Mouse (Mus musculus) neural tube, embryonic 14.5 days (tissue): Measurements from ENCODE around the gene Csde1. TPM values are rescaled to one million over a fixed set of nuclear protein-coding genes. Genes with fewer than 3 reads are reported as not detected.

Source experiments
- ATAC-seq: fragments of 200-750 bp; cut with Nextera tagmentation; 2 replicates; pipeline ENCODE4 v1.8.0; 2017; ENCODE audit warnings: low read depth, mild to moderate bottlenecking, moderate TSS enrichment, moderate library complexity
- H3K27ac ChIP-seq: fragments of 300-500 bp; sonication (generic); 2 replicates; pipeline ENCODE4 v1.5.1; 2014; ENCODE audit warnings: low read depth, mild to moderate bottlenecking, control low read depth, low read length, moderate library complexity, mixed read lengths
- H3K27me3 ChIP-seq: fragments of 300-500 bp; sonication (generic); 2 replicates; pipeline ENCODE4 v1.6.1; 2014; ENCODE audit warnings: low read length; ENCODE audit not compliant: control insufficient read depth, insufficient read depth
- H3K36me3 ChIP-seq: fragments of 300-500 bp; sonication (generic); 2 replicates; pipeline ENCODE4 v1.6.1; 2014; ENCODE audit warnings: low read length, mixed read lengths; ENCODE audit not compliant: control insufficient read depth, insufficient read depth
- H3K4me1 ChIP-seq: fragments of 300-500 bp; sonication (generic); 2 replicates; pipeline ENCODE4 v1.6.1; 2014; ENCODE audit warnings: low read length; ENCODE audit not compliant: control insufficient read depth, insufficient read depth
- H3K4me2 ChIP-seq: fragments of 300-500 bp; sonication (generic); 2 replicates; pipeline ENCODE4 v1.6.1; 2014; ENCODE audit warnings: mild to moderate bottlenecking, low read depth, low read length, control low read depth
- H3K4me3 ChIP-seq: fragments of 300-500 bp; sonication (generic); 2 replicates; pipeline ENCODE4 v1.5.1; 2014; ENCODE audit warnings: low read depth, low read length, control low read depth, mixed read lengths
- H3K9ac ChIP-seq: fragments of 300-500 bp; sonication (generic); replicated peaks from 2 replicates; pipeline ENCODE4 v1.6.1; 2014; ENCODE audit warnings: low read depth, mild to moderate bottlenecking, control low read depth, low read length, mixed read lengths
- H3K9me3 ChIP-seq: fragments of 300-500 bp; sonication (generic); 2 replicates; pipeline ENCODE4 v1.6.1; 2016; ENCODE audit warnings: low read length; ENCODE audit not compliant: control insufficient read depth
- WGBS: fragments of 180-500 bp; shearing (Covaris S2); extraction: QIAGEN DNeasy Blood & Tissue Kit; methylation state at CpG from one replicate; pipeline ENCODE4 v1.1.7; 2014; 5-methylcytosine and 5-hydroxymethylcytosine counted together
- polyA plus RNA-seq: library from polyadenylated mRNA; unstranded; fragments of >200 nt; fragmentation: Nextera tagmentation; extraction: Ambion mirVana; gene quantifications from 2 replicates; pipeline ENCODE4 v1.2.1, GENCODE M21; 2014

Csde1 gene
- polyA plus RNA-seq, 1 experiment from 2014 or later = 498 TPM

DNA sequence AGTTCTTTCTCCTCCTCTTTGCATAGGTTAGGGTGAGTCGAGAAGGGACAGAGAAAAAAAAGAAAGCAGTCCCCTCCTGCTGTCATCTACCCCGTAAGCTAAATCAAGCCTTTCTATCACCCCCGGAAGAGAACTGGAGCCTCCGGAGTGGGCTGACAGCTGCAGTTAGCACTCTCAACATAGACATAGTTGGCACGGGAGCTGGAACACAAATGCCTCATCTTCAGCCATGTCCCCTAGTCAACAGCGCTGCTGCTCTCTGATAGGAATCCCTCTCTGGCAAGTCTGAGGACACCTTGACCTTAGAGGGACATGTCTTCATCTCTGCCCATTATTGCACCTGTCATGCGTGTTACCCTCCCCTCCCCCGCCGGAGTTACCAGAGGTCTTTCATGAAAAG, 59.1 kb downstream of the Csde1 start:
- Histone ChIP-seq H3K4me1 (no peaks in the 10 kb centered on the region), H3K27ac (no peak overlapping the region), H3K36me3 (no peaks in the 10 kb centered on the region), H3K4me2 (no peak overlapping the region), H3K9ac (no peak overlapping the region), H3K27me3 (no peaks in the 10 kb centered on the region), H3K4me3 (no peak overlapping the region), H3K9me3 (no peaks in the 10 kb centered on the region)
- WGBS = 82% methylated on average over 9 of the region's 9 CpGs
- no peak for ATAC-seq

DNA sequence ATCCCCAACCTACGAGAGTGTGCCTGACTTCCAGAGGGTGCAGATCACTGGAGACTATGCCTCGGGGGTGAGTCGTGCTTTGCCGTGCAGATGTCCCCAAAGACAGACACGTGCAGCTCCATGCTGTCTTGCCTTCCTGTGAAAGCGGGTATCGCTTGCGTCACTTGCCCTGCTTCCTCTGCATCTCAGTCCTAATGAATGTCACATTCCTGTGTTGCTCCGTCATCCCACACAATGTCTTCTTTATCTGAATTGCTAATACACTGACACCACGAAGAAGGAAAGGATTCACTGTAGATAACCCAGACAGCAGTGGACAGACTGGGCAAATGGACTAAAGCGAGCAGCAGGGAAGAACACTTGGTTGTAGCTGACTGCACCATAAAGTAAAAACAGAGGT, 60.8 kb downstream of the Csde1 start:
- H3K4me1 ChIP-seq = no peaks in the 10 kb centered on the region
- H3K4me2 ChIP-seq = no peak overlapping the region
- H3K27ac ChIP-seq = no peak overlapping the region
- WGBS = 62% methylated on average over 11 of the region's 11 CpGs
- H3K27me3 ChIP-seq = no peaks in the 10 kb centered on the region
- H3K36me3 ChIP-seq = no peaks in the 10 kb centered on the region
- H3K9me3 ChIP-seq = no peaks in the 10 kb centered on the region
- no peak overlapping the region for H3K9ac ChIP-seq
- ATAC-seq = no peak
- no peak overlapping the region for H3K4me3 ChIP-seq

DNA sequence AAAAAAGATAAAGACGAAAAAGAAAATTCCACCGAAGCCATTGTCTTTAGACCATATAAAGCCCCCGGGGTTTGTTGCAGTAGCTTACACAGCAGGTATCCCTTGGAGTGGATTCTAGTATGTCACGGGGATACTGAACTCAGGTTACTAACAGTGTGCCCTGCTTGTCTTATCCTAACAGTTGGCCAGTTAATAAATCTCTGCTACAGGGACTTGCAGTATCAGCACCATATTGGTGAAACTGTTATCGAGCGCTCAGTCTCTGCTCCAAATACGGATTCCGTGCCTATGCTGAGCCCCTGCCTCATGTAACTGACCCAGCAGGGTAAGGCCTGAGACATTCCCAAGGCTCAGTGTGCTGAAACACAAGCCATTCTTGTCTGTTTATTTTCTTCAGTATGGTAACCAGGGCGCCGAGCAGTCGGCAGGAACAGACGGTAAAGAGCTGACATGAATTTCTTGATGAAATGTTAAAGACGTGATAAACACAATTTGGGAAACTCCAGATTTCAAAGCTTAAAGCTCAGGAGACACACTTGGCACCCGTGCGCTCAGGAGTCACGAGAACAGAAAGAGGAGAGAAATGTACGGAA, 61.7 kb downstream of the Csde1 start:
- no peaks in the 10 kb centered on the region for H3K36me3 ChIP-seq
- no peaks in the 10 kb centered on the region for H3K27me3 ChIP-seq
- no peak overlapping the region for H3K9ac ChIP-seq
- no peak overlapping the region for H3K27ac ChIP-seq
- no peaks in the 10 kb centered on the region for H3K4me1 ChIP-seq
- no peak overlapping the region for H3K4me2 ChIP-seq
- WGBS = 87% methylated on average over 17 of the region's 17 CpGs
- no peak overlapping the region for H3K4me3 ChIP-seq
- no peaks in the 10 kb centered on the region for H3K9me3 ChIP-seq
- no peak for ATAC-seq

DNA sequence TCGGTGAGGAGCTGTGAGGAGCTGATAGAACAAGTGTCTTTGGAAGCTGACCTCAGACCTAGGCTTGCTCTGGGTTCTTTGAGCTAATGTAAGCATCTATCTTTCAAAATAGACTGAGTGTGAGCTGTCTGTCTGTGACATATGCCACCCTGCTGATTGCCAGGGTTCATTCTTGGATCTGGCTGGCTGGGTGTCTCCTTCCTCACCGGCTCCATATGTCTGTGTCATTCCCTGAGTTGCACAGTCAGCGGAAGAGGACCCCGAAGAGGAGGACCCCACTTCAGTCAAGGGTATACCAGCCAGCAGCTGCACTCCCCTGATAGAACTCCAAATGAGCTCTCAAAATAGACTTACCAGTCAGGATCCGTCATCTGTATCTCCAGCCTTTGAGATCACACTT, 62.5 kb downstream of the Csde1 start:
- Histone ChIP-seq H3K27me3 (no peaks in the 10 kb centered on the region), H3K27ac (no peak overlapping the region), H3K4me2 (no peak overlapping the region), H3K9me3 (no peaks in the 10 kb centered on the region), H3K9ac (no peak overlapping the region), H3K4me3 (no peak overlapping the region), H3K4me1 (no peaks in the 10 kb centered on the region), H3K36me3 (no peaks in the 10 kb centered on the region)
- WGBS = 89% methylated on average over 5 of the region's 5 CpGs
- no peak for ATAC-seq

DNA sequence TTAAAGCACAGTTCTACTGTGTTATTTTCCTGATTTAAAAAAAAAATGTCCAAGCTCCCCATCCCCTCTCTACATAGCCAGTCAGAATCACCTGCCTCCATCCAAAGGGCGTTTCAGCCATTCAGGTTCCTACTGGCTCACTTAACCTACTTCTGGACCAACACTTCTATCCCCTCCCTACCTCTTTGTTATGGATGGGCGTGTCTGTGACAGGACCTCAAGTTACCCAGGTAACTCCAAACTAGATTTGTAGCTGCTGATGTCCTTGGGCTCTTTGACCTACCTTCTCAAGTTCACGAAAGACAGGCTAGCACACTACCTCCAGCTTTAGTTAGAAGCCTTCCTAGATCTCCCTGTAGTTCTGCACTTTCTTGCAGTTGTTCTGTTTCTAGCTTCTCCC, 65.8 kb downstream of the Csde1 start:
- H3K9ac ChIP-seq = no peak overlapping the region

DNA sequence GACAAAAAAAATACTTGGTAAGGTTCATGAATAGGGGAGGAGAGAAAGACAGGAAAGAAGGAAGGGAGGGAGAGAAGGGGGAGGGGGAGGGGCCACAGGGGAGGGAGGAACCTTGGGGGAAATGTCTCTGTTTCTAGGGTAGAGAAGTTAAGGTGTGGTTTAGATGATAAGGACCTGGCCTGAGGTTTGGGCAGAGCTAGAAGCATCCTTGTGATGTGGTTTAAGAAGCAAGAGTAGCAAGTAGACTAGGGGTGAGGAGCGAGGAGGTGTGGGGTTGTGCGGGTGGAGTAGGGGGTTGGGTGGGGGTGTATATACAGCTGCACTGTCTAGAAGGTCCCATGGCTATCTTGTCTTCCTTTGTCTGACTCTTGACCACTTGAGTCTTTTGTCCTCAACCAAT, 71.5 kb downstream of the Csde1 start:
- Histone ChIP-seq H3K36me3 (no peaks in the 10 kb centered on the region), H3K4me2 (no peak overlapping the region), H3K9me3 (no peaks in the 10 kb centered on the region), H3K27ac (no peak overlapping the region), H3K27me3 (no peaks in the 10 kb centered on the region), H3K4me3 (no peak overlapping the region), H3K4me1 (no peaks in the 10 kb centered on the region), H3K9ac (no peak overlapping the region)
- ATAC-seq = no peak
- WGBS = 100% methylated on average over 2 of the region's 2 CpGs

More for the DNA sequence above, 65.8 kb downstream of the Csde1 start:
- Histone ChIP-seq H3K36me3 (no peaks in the 10 kb centered on the region), H3K4me1 (no peaks in the 10 kb centered on the region), H3K4me2 (no peak overlapping the region), H3K27me3 (no peaks in the 10 kb centered on the region), H3K27ac (no peak overlapping the region), H3K4me3 (no peak overlapping the region), H3K9me3 (no peaks in the 10 kb centered on the region)
- ATAC-seq = no peak
- WGBS = 87% methylated on average over 3 of the region's 3 CpGs

DNA sequence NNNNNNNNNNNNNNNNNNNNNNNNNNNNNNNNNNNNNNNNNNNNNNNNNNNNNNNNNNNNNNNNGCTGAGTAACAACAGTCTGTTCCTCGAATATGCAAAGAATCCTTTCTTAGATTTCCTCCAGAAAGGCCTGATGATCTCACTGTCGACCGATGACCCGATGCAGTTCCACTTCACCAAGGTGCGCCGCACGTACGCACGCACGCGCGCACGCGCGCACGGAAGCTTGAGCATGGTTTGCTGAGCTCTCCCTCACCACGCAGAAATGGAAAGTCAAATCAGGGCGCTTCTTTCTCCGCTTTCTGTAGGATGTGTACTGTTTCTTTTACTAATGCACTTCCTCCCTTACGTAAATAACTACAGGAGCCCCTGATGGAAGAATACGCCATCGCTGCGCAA, 78.4 kb downstream of the Csde1 start:
- H3K27ac ChIP-seq = no peak overlapping the region
- 76% methylated on average over 23 of the region's 23 CpGs for WGBS

DNA sequence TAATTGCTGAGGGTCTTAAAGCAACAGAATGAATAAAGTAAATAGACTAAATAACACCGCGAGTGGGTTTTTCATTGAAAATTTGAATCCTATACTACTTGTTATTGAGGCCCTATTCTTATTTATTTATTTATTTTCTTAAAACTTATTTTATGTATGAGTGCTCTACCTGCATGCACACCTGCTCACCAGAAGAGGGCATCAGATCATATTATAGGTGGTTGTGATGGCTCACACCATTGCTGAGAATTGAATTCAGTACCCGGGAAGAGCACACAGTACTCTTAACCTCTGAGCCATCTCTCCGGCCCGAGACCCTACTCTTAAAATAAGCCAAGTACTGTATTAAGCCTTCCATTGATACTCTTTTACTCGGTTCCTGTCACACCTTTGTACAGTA, 79.4 kb downstream of the Csde1 start:
- peaks cover 12% of the 10 kb centered on the region; the same call in 1 of the 2 replicates for H3K27me3 ChIP-seq
- H3K4me1 ChIP-seq = no peaks in the 10 kb centered on the region
- no peak overlapping the region for H3K27ac ChIP-seq
- no peak overlapping the region for H3K4me3 ChIP-seq
- no peak overlapping the region for H3K4me2 ChIP-seq
- WGBS = 83% methylated on average over 6 of the region's 6 CpGs
- no peak for ATAC-seq
- H3K9ac ChIP-seq = no peak overlapping the region
- no peaks in the 10 kb centered on the region for H3K36me3 ChIP-seq
- no peaks in the 10 kb centered on the region for H3K9me3 ChIP-seq

More for the DNA sequence above, 78.4 kb downstream of the Csde1 start:
- Histone ChIP-seq H3K4me2 (no peak overlapping the region), H3K36me3 (no peaks in the 10 kb centered on the region), H3K4me3 (no peak overlapping the region), H3K4me1 (no peaks in the 10 kb centered on the region), H3K27me3 (0 out of 2 replicates have a peak, but pooled peaks cover 8% of the 10 kb centered on the region), H3K9me3 (no peaks in the 10 kb centered on the region), H3K9ac (no peak overlapping the region)
- no peak for ATAC-seq

DNA sequence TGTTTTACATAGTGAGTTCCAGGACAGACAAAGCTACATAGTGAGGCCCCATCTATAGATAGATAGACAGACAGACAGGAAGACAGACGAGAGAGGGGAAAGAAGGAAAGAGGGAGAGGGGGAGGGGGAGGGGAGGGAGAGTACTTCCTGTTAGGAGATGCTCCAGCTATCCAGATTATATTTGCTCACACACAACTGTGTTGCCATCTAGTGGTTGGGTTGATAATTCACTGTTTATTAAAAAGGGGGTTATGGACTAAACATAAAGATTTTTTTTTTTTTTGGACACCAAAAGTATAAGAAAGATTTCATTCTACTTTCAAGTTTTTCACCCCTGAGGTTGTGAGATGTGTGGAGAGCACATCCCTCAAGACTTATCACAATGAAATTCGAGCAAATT, 80.5 kb downstream of the Csde1 start:
- H3K27ac ChIP-seq = no peak overlapping the region
- H3K4me3 ChIP-seq = no peak overlapping the region
- H3K4me2 ChIP-seq = no peak overlapping the region
- peaks cover 12% of the 10 kb centered on the region; the same call in 1 of the 2 replicates for H3K27me3 ChIP-seq
- ATAC-seq = no peak
- 68% methylated on average over 2 of the region's 2 CpGs for WGBS
- no peaks in the 10 kb centered on the region for H3K9me3 ChIP-seq
- no peaks in the 10 kb centered on the region for H3K4me1 ChIP-seq
- H3K9ac ChIP-seq = no peak overlapping the region
- no peaks in the 10 kb centered on the region for H3K36me3 ChIP-seq
